Mouse (Mus musculus): Measurements from ENCODE around the gene Fam81a. TPM values are rescaled to one million over a fixed set of nuclear protein-coding genes. Genes with fewer than 3 reads are reported as not detected.

Gene Fam81a
- polyA plus RNA-seq, 1 experiment from 2014 or later = 0.75 TPM

- DNase-seq (no peak), ATAC-seq (ENCODE audit: low read depth) (no peak)
- Histone ChIP-seq H3K4me2 (no peak overlapping the region), H3K27me3 (no peaks in the 10 kb centered on the region), H3K4me3 (replicated peaks) (no peak overlapping the region), H3K27ac (no peak overlapping the region), H3K9me3 (replicated peaks) (no peaks in the 10 kb centered on the region), H3K9ac (no peak overlapping the region), H3K36me3 (no peaks in the 10 kb centered on the region), H3K4me1 (replicated peaks) (0 out of 2 replicates have a peak, but pooled peaks cover 5% of the 10 kb centered on the region)
- WGBS (ENCODE audit: insufficient replicate concordance) = 58% methylated on average over 3 of the region's 3 CpGs
Measured at GRCm38 (mm10) chr9:70052730-70053129, 89.6 kb downstream of the Fam81a start.

DNA sequence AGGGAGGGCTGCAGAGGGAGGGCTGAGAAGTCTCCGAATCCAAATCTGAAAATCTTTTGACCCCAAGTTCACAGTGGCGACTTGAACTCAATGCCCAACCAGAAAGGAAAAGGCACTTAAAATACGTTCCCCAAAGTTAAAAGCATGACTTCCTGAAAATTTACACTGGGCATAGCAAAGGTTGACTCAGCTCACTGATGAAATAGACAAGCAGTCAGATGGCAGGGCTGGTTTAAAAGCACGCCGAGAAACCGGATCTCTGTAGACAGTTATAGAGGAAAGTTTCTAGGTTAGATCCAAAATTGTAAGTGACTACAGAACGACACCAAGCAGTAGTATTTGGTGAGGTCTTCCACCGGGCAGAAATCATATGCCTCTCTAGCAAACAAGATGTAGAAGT lies 92.5 kb downstream of the Fam81a start:
- Histone ChIP-seq H3K27ac (no peak overlapping the region), H3K4me2 (no peak overlapping the region), H3K36me3 (no peaks in the 10 kb centered on the region), H3K9ac (no peak overlapping the region), H3K4me3 (replicated peaks) (no peak overlapping the region), H3K4me1 (replicated peaks) (peaks cover 26% of the 10 kb centered on the region), H3K9me3 (replicated peaks) (no peaks in the 10 kb centered on the region), H3K27me3 (no peaks in the 10 kb centered on the region)
- WGBS (ENCODE audit: insufficient replicate concordance) = 24% methylated on average over 8 of the region's 8 CpGs
- no peak for DNase-seq
- no peak for ATAC-seq (ENCODE audit: low read depth)

DNA sequence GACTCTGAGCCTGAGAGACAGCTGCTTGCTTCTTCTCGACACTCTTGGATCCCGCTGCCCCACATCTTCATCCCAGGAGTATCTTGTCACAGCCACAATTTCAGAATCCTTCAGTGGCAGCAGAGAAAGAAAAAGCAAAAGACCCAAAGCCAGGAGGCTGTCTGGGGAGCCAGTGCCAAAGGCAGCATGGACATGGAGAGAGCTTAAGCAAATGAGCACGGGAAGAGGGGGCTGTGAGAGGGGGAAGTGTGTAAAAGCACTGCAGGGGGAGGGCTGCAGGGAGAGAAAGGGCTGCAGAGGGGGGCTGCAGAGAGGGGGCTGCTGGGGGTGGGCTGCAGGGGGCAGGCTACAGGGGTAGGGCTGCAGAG lies 93.0 kb downstream of the Fam81a start:
- H3K4me2 ChIP-seq = no peak overlapping the region
- H3K4me1 ChIP-seq (replicated peaks) = peaks cover 31% of the 10 kb centered on the region
- no peaks in the 10 kb centered on the region for H3K9me3 ChIP-seq (replicated peaks)
- no peak overlapping the region for H3K9ac ChIP-seq
- ATAC-seq (ENCODE audit: low read depth) = no peak
- no peaks in the 10 kb centered on the region for H3K36me3 ChIP-seq
- no peak overlapping the region for H3K4me3 ChIP-seq (replicated peaks)
- no peaks in the 10 kb centered on the region for H3K27me3 ChIP-seq
- H3K27ac ChIP-seq = no peak overlapping the region
- 37% methylated on average over 3 of the region's 3 CpGs for WGBS (ENCODE audit: insufficient replicate concordance)
- no peak for DNase-seq

DNA sequence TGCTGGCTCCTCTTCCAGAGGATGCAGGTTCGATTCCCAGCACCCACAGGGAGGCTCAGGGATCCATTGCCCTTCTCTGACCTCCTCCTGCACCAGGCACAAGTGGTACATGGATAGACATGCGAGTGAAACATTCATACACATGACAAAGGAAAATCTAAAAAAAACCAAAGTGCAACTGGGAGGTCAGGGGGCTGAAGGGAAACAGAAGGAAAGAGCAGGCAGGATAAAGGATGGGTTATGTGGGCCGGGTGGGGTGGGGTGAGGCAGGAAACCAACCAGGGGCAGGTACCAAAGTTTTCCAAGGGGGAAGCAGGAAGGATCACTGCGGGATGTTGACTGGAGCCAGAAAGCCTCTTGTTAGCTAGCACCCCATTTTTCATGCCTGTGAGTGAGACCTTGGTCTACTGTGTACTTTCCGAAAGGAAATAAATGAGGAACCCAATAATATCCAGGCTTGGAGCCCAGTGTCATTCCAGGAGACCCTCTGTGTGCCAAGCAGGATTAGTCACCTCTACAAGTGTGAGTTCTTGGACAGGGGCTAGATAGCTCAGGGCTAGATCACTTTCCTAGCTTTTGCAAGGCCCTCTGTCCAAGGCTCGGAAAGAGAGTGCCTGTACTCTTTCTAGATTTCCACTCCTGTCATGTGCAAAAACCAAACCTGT lies 93.5 kb downstream of the Fam81a start:
- H3K9ac ChIP-seq = no peak overlapping the region
- no peaks in the 10 kb centered on the region for H3K27me3 ChIP-seq
- 49% methylated on average over 6 of the region's 6 CpGs for WGBS (ENCODE audit: insufficient replicate concordance)
- ATAC-seq (ENCODE audit: low read depth) (no peak), DNase-seq (no peak)
- no peaks in the 10 kb centered on the region for H3K9me3 ChIP-seq (replicated peaks)
- peaks cover 36% of the 10 kb centered on the region for H3K4me1 ChIP-seq (replicated peaks)
- no peak overlapping the region for H3K4me2 ChIP-seq
- H3K4me3 ChIP-seq (replicated peaks) = no peak overlapping the region
- H3K27ac ChIP-seq = no peak overlapping the region
- no peaks in the 10 kb centered on the region for H3K36me3 ChIP-seq

DNA sequence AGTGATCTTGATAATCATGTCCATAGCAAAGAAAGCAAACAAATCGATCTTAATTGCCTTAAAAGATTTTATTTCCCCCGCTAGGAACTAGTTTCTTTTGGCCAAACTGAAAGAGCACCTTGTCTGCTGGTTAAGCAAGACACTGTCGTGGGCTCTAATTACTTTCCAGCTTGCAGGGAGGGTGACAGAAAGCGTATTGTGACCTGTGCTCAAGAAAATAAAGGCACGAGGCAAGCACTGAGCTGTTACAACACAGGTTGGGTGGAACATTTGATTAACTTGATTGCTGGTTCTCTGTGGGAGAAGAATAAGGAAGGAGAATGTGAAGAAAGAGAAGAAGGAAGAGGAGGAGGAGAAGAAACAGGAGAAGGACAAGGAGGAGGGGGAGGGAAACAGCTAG lies 94.1 kb downstream of the Fam81a start:
- no peak overlapping the region for H3K27ac ChIP-seq
- H3K9ac ChIP-seq = no peak overlapping the region
- ATAC-seq (ENCODE audit: low read depth) (no peak), DNase-seq (no peak)
- no peak overlapping the region for H3K4me3 ChIP-seq (replicated peaks)
- 52% methylated on average over 5 of the region's 5 CpGs for WGBS (ENCODE audit: insufficient replicate concordance)
- H3K36me3 ChIP-seq = no peaks in the 10 kb centered on the region
- no peaks in the 10 kb centered on the region for H3K27me3 ChIP-seq
- no peaks in the 10 kb centered on the region for H3K9me3 ChIP-seq (replicated peaks)
- H3K4me2 ChIP-seq = no peak overlapping the region
- peaks cover 42% of the 10 kb centered on the region for H3K4me1 ChIP-seq (replicated peaks)

DNA sequence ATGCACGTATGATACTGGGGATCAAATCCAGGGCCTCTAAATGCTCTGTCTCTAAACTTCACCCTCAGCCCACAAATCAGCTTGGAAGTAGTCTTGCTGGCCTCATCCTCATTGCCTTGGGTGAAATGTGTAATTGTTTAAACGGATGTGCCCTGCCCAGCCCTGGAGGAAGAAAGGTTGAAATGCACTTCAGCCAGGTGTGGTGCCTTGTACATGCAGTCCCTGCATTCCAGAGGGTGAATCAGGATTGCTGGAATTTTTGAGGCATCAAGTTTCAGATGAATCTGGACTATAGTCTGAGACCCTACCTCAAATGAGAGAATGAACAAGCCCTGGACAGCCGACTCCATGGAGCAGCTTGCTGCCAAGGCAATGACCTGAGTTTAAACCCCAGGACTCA lies 94.5 kb downstream of the Fam81a start:
- H3K9me3 ChIP-seq (replicated peaks) = no peaks in the 10 kb centered on the region
- no peak overlapping the region for H3K4me2 ChIP-seq
- DNase-seq = no peak
- H3K36me3 ChIP-seq = no peaks in the 10 kb centered on the region
- H3K4me3 ChIP-seq (replicated peaks) = no peak overlapping the region
- no peak overlapping the region for H3K9ac ChIP-seq
- no peak overlapping the region for H3K27ac ChIP-seq
- 67% methylated on average over 3 of the region's 3 CpGs for WGBS (ENCODE audit: insufficient replicate concordance)
- ATAC-seq (ENCODE audit: low read depth) = no peak
- peaks cover 44% of the 10 kb centered on the region for H3K4me1 ChIP-seq (replicated peaks)
- H3K27me3 ChIP-seq = no peaks in the 10 kb centered on the region

DNA sequence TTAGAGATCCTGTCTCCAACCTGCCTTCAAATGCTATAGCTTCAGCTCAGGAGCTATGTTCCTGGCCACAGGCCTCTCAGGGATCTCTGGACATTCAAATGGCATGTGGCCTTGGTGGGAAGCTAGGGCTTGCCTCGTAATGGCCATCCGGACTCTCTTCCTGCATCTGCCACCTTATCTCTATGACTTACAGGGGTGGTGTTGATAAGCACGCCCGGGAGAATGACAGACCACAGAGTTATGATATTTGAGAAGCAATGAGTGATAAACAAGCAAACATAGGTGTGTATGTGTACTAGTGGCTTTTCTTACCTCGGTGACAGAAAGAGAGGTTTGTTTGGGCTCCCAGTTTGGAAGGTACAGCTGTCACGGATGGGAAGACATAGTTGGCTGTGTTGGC lies 96.1 kb downstream of the Fam81a start:
- WGBS (ENCODE audit: insufficient replicate concordance) = 18% methylated on average over 6 of the region's 6 CpGs
- peaks cover 45% of the 10 kb centered on the region for H3K4me1 ChIP-seq (replicated peaks)
- H3K4me3 ChIP-seq (replicated peaks) = no peak overlapping the region
- no peaks in the 10 kb centered on the region for H3K27me3 ChIP-seq
- H3K36me3 ChIP-seq = no peaks in the 10 kb centered on the region
- H3K9me3 ChIP-seq (replicated peaks) = no peaks in the 10 kb centered on the region
- peak overlapping the region; percentile 30 for H3K27ac ChIP-seq
- H3K4me2 ChIP-seq = peak overlapping the region; percentile 30; the same call in 1 of the 2 replicates
- DNase-seq (peak; percentile 33), ATAC-seq (ENCODE audit: low read depth) (peak; percentile 69)
- no peak overlapping the region for H3K9ac ChIP-seq

DNA sequence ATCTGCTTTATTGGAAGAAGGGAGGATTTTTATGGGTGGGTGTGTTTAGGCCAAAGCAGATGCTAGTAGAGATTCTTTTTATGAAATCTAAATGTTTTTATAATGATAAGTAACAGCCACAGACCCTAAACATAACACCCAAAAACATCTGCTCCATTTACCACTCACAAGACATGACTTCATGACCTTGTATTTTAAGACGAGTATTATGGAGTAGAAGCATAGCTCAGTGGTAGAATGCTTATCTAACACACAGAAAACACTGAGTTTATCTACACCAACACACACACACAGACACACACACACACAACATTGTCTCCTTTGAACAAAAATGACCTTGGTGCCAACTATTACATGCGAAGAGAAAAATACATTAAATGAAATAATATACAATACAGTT lies 97.5 kb downstream of the Fam81a start:
- H3K27ac ChIP-seq = peak overlapping the region; percentile 67
- 0 out of 2 replicates have a peak overlapping the region, but pooled peaks have one; percentile 30 for H3K9ac ChIP-seq
- H3K4me3 ChIP-seq (replicated peaks) = no peak overlapping the region
- peak; percentile 82 for ATAC-seq (ENCODE audit: low read depth)
- no peak for DNase-seq
- no peaks in the 10 kb centered on the region for H3K9me3 ChIP-seq (replicated peaks)
- H3K36me3 ChIP-seq = no peaks in the 10 kb centered on the region
- H3K4me1 ChIP-seq (replicated peaks) = peaks cover 45% of the 10 kb centered on the region
- WGBS (ENCODE audit: insufficient replicate concordance) = 19% methylated on average over 2 of the region's 2 CpGs
- H3K4me2 ChIP-seq = no peak overlapping the region
- no peaks in the 10 kb centered on the region for H3K27me3 ChIP-seq

DNA sequence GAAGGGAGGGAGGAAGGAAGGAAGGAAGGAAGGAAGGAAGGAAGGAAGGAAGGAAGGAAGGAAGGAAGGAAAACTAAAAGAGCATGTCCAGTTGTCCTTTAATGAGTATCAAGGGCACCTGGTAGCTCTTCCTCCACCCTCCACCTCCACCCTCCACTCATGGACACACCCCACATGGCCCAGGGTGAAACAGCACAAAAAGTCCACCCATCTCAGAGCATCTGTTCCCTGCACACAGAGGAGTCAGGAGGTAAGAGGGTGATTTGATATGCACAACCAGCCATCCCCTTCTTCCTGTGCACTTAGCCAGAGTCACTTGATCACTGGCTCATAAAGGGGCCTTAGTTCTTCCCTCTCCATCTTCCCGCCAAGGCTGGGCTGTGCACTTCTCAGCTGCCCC lies 99.4 kb downstream of the Fam81a start:
- 61% methylated on average over 1 of the region's 1 CpGs for WGBS (ENCODE audit: insufficient replicate concordance)
- Histone ChIP-seq H3K27ac (no peak overlapping the region; the same call in 1 of the 2 replicates), H3K4me1 (replicated peaks) (peaks cover 45% of the 10 kb centered on the region), H3K9me3 (replicated peaks) (no peaks in the 10 kb centered on the region), H3K9ac (no peak overlapping the region), H3K4me2 (no peak overlapping the region; the same call in 1 of the 2 replicates), H3K4me3 (replicated peaks) (no peak overlapping the region), H3K36me3 (no peaks in the 10 kb centered on the region), H3K27me3 (no peaks in the 10 kb centered on the region)
- DNase-seq (no peak), ATAC-seq (ENCODE audit: low read depth) (peak; percentile 68)

- no peak overlapping the region for H3K27ac ChIP-seq
- no peak overlapping the region for H3K9ac ChIP-seq
- DNase-seq (no peak), ATAC-seq (ENCODE audit: low read depth) (no peak)
- H3K4me1 ChIP-seq (replicated peaks) = peaks cover 45% of the 10 kb centered on the region
- peaks cover 3% of the 10 kb centered on the region; the same call in 1 of the 2 replicates for H3K27me3 ChIP-seq
- no peaks in the 10 kb centered on the region for H3K9me3 ChIP-seq (replicated peaks)
- WGBS (ENCODE audit: insufficient replicate concordance) = 69% methylated on average over 4 of the region's 4 CpGs
- H3K4me3 ChIP-seq (replicated peaks) = no peak overlapping the region
- no peaks in the 10 kb centered on the region for H3K36me3 ChIP-seq
- H3K4me2 ChIP-seq = no peak overlapping the region
Measured at GRCm38 (mm10) chr9:70042137-70042536, 100.2 kb downstream of the Fam81a start.

- H3K36me3 ChIP-seq = no peaks in the 10 kb centered on the region
- no peak overlapping the region for H3K27ac ChIP-seq
- no peak overlapping the region for H3K4me3 ChIP-seq (replicated peaks)
Measured at GRCm38 (mm10) chr9:70040570-70040969, 101.8 kb downstream of the Fam81a start.

More at GRCm38 (mm10) chr9:70040570-70040969, 101.8 kb downstream of the Fam81a start:
- DNase-seq (no peak), ATAC-seq (ENCODE audit: low read depth) (no peak)
- H3K9me3 ChIP-seq (replicated peaks) = no peaks in the 10 kb centered on the region
- peaks cover 31% of the 10 kb centered on the region for H3K4me1 ChIP-seq (replicated peaks)
- 68% methylated on average over 11 of the region's 11 CpGs for WGBS (ENCODE audit: insufficient replicate concordance)
- peaks cover 9% of the 10 kb centered on the region for H3K27me3 ChIP-seq
- H3K4me2 ChIP-seq = no peak overlapping the region
- no peak overlapping the region for H3K9ac ChIP-seq
